Mouse (Mus musculus) lung, postnatal 25 days (tissue): ENCODE data around the gene Luc7l3.

Experiments
- DNase-seq: peaks from one replicate; pipeline ENCODE4 v3.0.0; 2022; ENCODE audit warnings: low spot score

Gene Luc7l3

DNA sequence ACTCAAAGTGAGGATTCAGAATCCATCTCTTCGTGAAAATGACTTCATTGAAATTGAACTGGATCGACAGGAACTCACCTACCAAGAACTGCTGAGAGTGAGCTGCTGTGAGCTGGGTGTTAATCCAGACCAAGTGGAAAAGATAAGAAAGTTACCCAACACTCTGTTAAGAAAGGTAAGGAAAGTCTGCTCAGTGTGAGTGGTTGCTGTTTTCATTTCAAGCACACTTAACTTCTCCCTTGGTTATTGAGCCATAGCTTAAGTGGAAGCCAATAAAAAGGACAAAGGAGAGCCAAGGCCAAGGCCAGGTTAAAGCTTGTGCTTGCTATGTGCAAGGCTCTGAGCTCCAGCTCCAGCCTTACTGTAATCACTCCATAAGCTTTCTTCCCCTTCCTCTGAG is 16.6 kb upstream of the Luc7l3 start:
- peak; percentile 80 for DNase-seq

DNA sequence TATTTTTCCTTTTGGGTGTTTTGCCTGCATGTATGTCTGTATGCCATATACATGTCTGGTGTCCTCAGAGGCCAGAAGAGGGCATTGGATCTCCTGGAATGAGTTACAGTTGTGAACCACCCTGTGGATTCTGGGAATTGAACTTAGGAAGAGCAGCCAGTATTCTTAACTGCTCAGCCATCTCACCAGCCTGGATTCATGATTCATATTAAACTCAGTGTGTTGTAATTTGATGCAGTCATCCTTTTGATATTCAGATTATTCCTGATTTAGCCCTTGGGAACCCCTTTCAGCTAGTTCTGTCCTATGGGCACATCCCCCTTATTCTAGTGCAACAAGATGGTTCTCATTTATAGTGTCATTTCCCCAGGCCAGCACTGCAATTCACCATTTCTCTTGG is 14.8 kb upstream of the Luc7l3 start:
- no peak for DNase-seq

DNA sequence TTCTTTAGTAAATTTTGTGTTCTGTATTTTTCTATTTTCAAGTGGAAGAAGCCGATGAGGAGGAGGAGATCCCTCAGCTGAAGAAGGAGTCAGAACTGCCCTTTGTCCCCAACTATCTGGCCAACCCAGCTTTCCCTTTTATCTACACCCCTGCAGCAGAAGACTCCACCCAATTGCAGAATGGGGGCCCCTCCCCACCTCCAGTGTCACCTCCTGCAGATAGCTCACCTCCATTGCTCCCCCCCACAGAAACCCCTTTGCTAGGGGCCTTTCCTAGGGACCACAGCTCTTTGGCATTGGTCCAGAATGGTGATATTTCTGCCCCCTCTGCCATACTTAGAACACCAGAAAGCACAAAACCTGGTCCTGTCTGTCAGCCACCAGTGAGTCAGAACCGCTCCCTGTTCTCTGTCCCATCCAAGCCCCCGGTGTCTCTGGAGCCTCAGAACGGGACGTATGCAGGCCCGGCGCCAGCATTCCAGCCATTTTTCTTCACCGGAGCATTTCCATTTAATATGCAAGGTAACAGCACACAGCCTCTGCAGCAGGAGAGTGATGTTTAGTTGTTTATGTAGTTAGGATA is 12.7 kb upstream of the Luc7l3 start:
- DNase-seq: no peak

DNA sequence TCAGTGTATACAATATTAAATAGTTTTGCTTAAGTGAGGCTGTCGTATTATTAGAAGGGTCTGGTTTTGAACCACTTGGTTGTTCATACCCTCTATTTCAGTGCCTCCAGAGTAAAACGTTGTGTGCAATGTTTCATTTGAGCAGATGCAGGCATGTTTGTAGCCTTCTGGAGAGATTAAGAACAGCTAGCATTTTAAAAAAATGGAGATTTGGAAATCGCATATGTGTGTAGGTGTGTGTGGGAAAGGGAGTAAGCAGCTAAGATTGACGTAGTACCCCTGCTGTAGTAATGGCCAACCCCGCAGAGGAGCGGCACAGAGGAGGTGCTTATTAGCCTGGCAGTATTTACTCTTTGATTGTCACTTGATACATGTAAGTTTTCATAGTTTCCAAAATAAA is 10.9 kb upstream of the Luc7l3 start:
- no peak for DNase-seq

DNA sequence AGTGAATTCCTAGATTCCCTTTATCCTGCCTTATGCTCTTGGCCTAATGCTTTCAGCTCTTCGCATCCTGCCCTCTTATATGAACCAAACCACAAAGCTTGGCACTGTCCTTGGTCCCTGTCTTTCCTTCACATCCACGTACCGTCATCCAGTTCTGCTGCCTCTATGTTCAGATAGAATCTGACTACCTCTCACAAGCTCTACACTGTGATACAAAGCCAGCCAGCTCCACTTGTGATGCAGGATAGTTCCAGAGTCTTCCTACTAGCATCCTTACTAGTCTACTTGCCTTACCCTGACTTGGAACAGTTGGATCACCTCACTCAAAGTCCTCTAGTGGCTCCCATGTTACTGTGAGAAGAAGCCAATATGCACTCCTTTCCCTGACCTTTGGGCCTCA is 8.4 kb upstream of the Luc7l3 start:
- no peak for DNase-seq

DNA sequence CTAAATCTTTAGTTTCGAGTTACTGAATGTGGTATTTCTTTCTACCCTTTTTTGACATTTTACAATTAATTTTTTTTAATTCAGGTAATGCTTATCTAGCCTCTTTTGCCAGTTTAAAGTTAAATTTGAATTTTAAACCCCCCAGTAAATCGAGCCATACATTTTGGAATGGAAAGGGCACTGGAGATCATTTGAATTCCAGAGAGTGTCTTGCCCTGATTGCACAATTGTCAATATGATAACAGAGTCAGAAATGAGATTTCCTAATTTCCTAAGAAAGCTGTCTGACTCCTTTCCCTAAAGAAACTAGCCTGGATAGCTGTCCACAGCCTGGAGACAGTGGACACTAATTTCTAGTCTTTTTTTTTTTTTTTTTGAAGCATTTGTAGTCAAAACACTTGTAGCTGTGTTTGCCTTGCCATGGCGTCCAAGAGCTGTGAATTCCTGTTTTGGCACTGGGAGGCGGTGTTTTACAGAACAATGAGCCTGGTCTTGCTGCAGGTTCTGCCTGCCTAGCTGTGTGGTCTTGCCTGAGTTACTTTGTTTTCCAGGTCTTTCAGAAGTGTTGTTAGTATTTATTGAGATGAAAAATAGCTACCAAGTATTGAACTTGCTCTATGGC is 7.6 kb upstream of the Luc7l3 start:
- peak; percentile 78 for DNase-seq

DNA sequence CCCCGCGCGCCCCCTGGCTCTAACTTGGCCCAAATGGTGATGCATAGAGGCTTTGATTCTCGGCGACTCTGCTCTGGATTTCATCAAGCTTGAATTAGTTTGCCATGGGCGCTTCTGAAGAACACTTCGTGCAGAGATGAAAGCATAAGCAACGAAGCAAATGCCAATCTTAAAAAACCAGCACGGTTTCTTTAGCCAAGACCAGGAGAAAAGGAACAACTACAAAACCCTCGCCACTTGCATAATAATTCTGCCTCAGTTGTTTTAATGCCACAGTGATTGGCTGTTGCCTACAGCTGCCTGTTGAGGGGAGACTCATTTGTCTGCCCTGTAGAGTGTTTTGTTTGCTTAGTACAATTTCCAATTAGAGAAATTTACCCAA is 6.8 kb upstream of the Luc7l3 start:
- DNase-seq: no peak

DNA sequence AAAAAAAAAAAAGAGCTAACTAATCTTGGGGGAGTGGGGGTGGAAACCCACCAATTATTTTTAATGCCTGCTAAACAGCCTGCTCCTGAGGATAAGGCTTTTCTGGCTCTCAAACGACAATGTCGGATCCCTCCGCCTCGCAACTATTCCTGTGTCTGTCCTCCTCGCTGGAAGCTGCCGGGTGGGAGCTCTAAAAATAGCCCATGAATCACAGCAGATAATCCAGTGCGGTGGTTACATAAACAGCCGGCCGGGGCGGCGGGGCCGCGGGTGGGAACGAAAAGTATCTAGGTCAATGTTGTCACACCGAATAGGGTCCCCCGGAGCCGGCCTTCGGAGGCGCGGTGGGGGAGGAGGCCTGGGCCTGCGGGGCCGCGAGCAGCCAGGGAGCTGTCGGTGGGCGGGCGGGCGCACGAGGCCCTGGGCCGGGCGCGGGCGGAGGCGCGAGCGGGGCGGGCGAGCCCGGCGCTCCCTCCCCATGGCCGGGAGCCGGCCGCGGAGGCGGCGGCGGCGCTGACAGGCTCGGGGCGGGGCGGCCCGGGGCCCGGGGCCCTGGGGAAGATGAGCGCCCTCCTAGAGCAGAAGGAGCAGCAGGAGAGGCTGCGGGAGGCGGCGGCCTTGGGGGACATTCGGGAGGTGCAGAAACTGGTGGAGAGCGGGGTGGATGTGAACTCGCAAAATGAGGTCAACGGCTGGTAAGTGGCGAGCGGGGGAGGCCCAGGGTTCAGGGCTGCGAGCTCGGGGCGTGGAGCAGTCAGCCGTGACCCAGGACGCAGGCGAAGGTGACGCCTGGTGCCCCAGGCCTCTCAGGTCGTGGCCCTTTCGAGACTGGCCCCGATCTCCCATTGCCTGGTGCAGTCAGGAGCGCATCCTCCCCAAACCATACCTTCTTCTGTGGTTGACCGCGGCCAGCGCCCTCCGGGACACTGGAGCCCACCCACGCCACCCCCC is 6.2 kb upstream of the Luc7l3 start, which contains the start of gene Ankrd40:
TSS of gene Ankrd40 (plus strand) at position 309 of the 951 bp plus-strand sequence.
- peak; percentile 96 for DNase-seq

DNA sequence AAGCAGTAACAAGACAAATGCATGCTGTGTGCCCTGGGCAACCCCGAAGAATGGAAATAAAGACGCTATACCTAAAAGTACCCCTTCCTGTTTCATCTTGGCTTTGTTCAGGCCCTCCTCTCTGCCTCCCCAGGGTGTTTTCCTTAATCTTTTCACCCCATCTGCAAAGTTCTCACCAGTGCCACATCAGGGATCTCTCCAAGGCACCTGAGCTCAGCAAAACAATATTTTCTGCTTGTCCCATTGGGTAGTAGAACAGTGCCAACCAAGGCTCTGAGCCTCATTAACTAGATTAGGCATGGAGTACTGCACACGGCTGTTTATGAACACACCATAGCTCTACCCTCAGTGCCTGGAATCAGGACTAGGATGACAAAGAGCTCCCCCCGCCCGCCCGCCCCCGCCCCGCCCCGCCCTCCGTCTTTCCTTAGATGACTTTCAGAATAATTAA is 5.2 kb upstream of the Luc7l3 start:
- DNase-seq: no peak

DNA sequence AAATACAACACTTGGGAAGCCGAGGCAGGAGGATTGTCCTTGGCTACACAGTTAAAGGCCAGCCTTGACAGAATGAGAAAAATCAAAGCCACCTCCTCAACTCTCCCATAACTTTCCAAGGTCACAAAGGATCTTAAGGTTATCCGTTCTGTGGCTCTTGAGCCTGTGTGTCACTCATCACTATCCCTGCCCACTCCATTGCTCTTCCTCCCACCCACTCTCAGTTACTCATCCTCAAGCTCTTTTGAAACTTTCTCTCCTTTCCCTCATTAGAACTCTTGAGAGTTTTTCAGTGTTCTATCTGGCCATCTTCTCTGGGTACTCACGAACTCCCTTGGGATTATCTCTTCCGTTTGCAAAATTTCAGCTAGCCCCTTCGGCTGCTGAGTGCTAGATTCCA is 2.8 kb upstream of the Luc7l3 start:
- DNase-seq: no peak

DNA sequence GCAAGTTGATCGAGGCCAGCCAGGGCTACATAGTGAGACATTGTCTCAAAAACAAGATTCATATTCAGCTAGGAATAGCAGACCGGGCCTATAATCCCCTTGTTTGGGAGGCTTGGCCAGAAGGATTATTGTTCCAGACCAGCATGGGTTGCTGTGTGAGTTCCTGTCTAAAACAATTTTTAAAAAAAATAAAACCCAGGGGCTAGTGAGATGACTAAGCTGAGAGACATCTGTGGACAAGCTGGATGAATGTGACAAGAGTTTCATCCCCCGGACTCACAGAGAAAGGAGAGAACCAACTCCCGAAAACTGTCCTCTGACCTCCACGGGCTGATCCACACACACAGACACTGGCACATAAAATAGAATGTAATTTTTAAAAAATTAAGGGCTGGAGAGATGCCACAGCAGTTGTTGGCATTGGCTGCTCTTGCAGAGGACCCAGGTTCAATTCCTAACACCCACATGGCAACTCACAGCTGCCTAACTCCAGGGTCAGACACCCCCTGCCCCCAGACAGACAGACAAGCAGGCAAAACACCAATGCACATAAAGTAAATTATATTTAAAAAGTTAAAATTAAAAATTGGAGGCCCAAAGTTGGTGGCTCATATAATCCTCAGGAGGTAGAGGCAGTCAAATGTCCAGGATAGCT is 1.6 kb upstream of the Luc7l3 start:
- no peak for DNase-seq

DNA sequence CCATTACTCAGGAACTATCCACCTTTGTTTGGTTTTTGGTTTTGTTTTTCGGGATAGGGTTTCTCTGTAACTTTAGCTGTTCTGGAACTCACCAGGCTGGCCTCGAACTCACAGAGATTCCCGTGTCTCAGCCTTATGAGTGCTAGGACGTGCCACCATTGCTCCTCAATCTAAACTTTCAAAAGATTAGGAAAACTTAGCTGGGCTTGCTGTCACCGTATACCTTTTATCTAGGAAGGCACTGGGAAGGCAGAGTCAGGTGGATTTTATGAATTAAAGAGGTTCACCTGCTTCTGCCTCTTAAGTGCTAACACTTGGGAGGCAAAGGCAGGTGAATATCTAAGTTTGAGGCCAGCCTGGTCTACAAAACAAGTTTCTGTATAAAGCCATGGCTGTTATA is 848 bp upstream of the Luc7l3 start:
- DNase-seq: no peak

DNA sequence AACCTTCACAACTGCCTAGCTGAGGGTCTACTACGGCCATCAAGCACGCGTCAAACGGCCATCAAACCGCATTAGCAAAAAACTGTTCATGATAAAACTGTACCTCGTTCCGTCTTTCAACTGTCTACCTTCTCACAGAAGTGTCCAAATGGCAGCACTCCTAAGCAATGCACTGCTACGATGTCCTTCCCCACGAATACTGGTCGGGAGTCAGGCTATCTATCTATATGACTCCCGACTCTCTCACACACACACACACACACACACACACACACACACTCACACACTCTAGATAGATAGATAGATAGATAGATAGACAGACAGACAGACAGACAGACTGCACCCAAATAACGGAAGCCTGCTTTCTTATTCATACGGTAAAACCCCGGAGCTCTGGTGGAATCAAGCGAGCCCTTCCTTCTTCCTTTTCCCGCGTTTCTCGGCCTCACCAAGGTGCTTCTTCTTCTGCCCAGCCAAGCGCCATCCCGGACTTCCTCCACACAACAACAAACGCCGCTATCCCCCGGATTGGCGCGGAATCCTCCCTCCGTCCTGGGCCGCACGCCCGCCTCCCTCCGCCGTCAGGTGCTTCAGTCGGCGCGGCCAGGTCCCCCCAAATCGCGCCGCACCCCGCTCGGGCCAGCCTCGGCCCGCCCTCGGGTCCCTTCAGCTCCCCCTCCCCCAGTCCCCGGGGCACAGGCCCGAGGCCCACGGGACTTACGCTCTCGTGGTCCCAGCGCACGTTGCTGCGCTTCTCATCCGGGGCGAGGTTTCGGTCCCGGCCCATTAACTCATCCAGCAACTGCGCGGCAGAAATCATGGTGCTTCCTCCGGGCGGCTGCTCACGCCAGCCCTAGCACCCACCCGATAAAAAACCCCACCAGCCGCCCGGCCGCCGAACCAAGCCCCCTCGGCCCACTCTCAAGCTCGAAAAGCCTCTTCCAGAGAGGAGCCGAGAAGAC is 538 bp downstream of the Luc7l3 start:
- no peak for DNase-seq

DNA sequence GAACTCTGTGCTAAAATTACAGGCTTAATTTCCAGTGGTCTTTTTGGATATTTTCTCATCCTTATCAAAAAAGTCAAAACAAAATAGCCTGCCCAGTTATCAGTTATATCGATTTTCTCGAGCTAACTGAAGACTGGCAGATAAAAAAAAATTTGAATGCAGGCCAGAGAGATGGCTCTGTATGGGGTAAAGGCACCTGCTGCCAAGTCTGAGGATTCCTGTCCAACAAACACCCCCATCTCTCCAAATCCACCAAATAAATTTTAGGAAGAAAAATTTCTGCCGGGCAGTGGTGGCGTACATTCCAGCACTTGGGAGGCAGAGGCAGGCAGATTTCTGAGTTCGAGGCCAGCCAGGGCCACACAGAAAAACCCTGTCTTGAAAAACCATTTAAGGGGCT is 3.7 kb downstream of the Luc7l3 start:
- no peak for DNase-seq

DNA sequence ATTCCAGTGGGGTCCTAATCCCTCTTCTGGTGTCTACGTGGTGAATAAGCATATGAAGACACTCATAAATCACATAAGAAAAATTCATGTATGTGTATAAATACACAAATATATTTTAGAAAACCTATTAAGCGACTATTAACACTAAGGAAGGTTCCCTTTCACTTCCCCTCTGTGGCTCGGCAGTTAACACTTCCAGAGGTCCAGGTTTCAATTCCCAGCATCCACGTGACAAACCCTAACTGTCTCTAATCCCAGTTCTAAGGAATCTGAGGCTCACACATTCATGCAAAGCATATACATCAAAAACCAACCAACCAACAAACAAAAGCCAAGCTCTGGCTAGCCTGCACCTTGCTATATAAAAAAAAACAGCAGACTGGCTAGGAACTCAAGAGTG is 4.3 kb downstream of the Luc7l3 start:
- DNase-seq: no peak

DNA sequence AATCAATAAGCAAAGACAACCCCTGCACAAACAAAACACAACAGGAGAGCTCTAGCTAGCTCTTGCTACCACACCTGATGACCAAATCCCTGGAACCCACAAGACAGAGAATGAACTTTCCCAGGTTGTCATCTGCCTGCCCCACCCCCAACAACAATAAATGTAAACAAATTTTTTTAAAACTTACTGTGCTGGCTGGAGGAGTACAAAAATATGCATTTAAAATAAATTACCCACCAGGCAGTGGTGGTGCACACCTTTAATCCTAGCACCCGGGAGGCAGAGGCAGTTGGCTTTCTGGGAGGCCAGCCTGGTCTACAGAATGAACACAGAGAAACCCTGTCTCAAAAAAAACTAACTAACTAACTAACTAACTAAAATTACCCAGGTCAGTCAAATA is 4.8 kb downstream of the Luc7l3 start:
- no peak for DNase-seq

DNA sequence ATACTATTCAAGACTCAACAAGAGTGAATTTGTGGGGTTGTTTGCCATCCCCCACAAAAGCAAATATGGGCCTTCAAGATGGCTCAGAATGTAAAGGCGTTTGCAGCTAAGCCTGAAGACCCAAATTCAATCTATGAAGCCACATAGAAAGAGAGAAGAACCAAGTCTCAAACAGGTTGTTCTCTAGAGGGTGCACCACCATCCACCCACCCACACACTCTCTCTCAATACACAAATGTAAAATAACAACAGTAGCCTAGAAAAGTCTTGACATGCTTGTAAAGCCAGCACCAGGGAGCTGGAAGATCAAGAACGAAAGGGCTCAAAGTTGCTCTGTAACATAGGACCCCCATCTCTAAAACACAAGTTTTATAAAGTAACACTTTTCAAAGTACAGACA is 5.3 kb downstream of the Luc7l3 start:
- no peak for DNase-seq

DNA sequence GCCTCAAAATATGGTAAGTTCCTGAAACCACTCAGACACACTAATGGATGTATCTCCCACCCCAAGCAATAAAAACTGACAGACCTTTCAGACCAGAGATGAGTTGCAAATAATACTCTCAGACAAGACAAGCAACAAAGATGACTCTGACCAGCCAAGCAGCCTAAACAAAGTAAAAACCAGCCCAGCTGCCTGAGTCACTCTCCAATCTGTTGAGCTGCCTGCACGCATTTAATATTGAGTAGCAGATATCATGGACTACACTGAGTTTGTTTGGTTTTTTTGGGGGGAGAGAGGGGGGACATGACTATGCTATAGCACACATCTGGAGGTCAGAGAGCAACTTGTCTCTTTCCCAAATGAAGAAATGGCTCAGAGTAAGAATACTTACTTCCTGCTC is 6.5 kb downstream of the Luc7l3 start:
- no peak for DNase-seq

DNA sequence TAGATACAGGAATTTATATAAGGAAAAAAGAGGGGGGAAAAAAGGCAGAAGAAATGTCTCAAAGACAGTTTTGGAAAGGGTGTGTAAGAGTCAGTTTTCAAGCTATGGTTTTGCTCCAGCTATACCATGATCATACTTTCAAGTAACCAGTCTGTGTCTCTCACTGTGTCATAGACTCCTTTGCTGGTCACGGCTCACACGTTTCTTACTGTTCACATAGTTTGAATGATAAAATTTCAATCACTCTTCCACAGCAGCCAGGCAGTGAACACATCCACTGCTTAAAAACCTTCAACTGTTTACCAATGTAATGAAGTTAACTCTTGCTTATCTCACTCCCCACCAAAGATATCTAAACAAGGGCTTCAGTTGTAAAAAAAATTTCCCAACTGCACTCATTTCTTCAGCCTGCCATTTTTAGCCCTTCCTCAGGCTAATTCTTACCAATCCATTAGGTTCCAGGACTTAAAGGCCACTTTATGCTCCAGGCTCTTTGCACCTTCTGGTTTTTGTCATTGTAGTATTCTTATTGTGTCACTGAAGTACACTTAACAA is 7.6 kb downstream of the Luc7l3 start:
- DNase-seq: no peak

DNA sequence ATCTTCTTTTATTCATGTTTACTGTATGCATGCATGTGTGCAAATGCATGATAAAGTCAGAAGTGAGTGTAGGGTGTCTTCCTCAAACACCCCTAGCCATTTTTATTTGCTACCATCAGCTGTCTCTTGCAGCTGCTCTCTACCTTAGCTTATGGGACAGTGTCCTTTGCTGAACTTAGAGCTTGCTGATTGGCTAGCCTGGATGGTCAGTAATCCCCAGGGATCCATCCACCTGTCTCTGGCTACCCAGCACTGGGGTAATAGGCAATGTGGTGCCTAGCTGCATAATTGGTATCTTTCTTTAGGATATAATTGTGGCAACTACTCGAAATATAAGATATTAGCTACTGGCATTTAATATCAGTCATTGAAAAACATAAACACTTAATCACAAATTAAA is 9.1 kb downstream of the Luc7l3 start:
- no peak for DNase-seq
